Mouse (Mus musculus): ENCODE measurements at regions not wholly inside any gene's neighbourhood (a gene's known extent, or its start where the extent isn't known, plus 50 kb on each side); places are given as distances from the start of the nearest gene placed in this dataset.

- TF ChIP-seq CTCF (IDR thresholded peaks at IDR 0.05; ENCODE audit: insufficient read depth, low read length) (no peak), POLR2A (IDR thresholded peaks at IDR 0.05; ENCODE audit: borderline replicate concordance, extremely low read depth, low read depth, low read length) (no peak)
Measured at GRCm38 (mm10) chr17:87189670-87190069, 76.1 kb downstream of the Mcfd2 start.
